In the genomic region with DNA sequence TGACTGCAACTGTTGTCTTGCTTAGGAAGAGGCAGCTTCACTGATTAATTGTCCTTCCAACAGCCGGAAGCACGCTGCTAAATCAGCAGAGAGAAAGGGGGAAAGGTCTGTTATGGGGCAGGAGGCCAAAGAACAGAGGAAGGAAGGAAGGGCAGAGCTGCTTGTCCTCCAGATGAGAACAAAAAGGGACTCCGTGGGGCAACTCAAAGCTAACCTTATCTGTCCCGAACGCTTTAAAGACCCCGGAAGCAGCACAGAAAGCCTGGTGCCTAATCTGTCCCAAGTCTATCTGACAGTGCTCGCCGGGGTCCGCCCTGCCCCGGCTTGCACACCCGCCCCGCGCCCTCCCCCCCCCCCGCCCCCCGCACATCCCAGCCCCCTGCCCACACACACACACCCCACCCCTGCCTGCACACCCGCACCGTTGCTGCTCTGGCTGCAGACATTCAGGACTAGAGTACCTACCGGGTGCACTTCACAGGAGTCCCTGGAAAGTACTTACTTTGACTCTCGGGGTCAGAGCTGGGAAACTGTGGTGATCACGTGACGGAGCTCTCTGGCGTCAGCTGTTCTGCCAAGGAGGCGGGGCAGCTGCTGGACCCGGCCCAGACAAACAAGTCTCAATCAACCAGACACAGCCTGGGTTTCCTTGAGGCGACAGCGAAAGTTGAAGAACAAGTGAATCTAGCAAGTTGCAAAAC, we compare ENCODE assay signal across 8 mouse cellular contexts. TPM values are rescaled to one million over a fixed set of nuclear protein-coding genes. Genes with fewer than 3 reads are reported as not detected.
DNase-seq lines count a peak whose midpoint lies in the region; ATAC-seq and TF ChIP-seq lines count a peak whose summit lies in the region.

Gene Tcn2 (minus strand): TSS at position 649 of the 701 bp plus-strand sequence.

- no peak within 1 kb of the TSS for H3K27ac ChIP-seq in forebrain, postnatal 0 days (ENCODE audit: low read depth, low read length)
- H3K27ac ChIP-seq in hindbrain, embryonic 11.5 days (ENCODE audit: low read depth, low read length) = no peak within 1 kb of the TSS

- H3K4me2 ChIP-seq in forebrain, postnatal 0 days (ENCODE audit: low read depth) = peak within 1 kb of the TSS; percentile 57
- H3K4me2 ChIP-seq in hindbrain, embryonic 11.5 days (replicated peaks; ENCODE audit: low read depth, low read length) = peak within 1 kb of the TSS; percentile 74

- peak within 1 kb of the TSS; percentile 62 for H3K4me3 ChIP-seq in G1E (ENCODE audit: low read depth, low read length)
- peak within 1 kb of the TSS; percentile 37 for H3K4me3 ChIP-seq in forebrain, postnatal 0 days (ENCODE audit: low read depth, low read length)
- peak within 1 kb of the TSS; percentile 39 for H3K4me3 ChIP-seq in hindbrain, embryonic 11.5 days (ENCODE audit: low read depth, low read length)

- H3K4me1 ChIP-seq in G1E (ENCODE audit: insufficient read depth, low read depth, low read length) = peaks cover 8% of the 10 kb centered on the region
- 0 out of 2 replicates have a peak, but pooled peaks cover 5% of the 10 kb centered on the region for H3K4me1 ChIP-seq in forebrain, postnatal 0 days (ENCODE audit: insufficient read depth)
- peaks cover 2% of the 10 kb centered on the region; the same call in 1 of the 2 replicates for H3K4me1 ChIP-seq in hindbrain, embryonic 11.5 days (replicated peaks; ENCODE audit: control insufficient read depth, insufficient read depth, low read length)

- peak; percentile 68 for ATAC-seq in G1E (ENCODE audit: extremely low read depth, insufficient number of reproducible peaks, low FRiP score, poor library complexity, severe bottlenecking)
- peak; percentile 63 for ATAC-seq in forebrain, postnatal 0 days
- ATAC-seq in hindbrain, embryonic 11.5 days (ENCODE audit: low FRiP score) = peak; percentile 86

- DNase-seq in G1E (ENCODE audit: low spot score) = peak; percentile 60
- peak; percentile 51 for DNase-seq in c-Kit-positive CD71-positive TER-119-positive erythroid progenitor cells, embryonic 14.5 days (ENCODE audit: low spot score)
- DNase-seq in forebrain, postnatal 0 days = peak; percentile 64
- peak; percentile 83 for DNase-seq in hindbrain, embryonic 11.5 days (ENCODE audit: low spot score)
- DNase-seq in layer of hippocampus, postnatal 10 days (ENCODE audit: low spot score in 2 of 2) = peak; percentile 69 to 80
- DNase-seq in lung, postnatal 10 days = peak; percentile 95
- DNase-seq in ovary, postnatal 14 days (ENCODE audit: low spot score) = peak; percentile 68
- peak; percentile 62 to 72 for DNase-seq in thymus, postnatal 36 days

- 0 out of 2 replicates have a peak within 1 kb of the TSS, but pooled peaks have one; percentile 22 for H3K9ac ChIP-seq in forebrain, postnatal 0 days
- H3K9ac ChIP-seq in hindbrain, embryonic 11.5 days (ENCODE audit: low read depth, low read length) = peak within 1 kb of the TSS; percentile 47

- H3K36me3 ChIP-seq in G1E (replicated peaks) = no peaks in the 10 kb centered on the region
- H3K36me3 ChIP-seq in forebrain, postnatal 0 days (ENCODE audit: insufficient read depth) = no peaks in the 10 kb centered on the region
- no peaks in the 10 kb centered on the region for H3K36me3 ChIP-seq in hindbrain, embryonic 11.5 days (ENCODE audit: control insufficient read depth, insufficient read depth, low read length)

- no peaks in the 10 kb centered on the region for H3K9me3 ChIP-seq in G1E (replicated peaks)
- H3K9me3 ChIP-seq in forebrain, postnatal 0 days (ENCODE audit: low read length) = no peaks in the 10 kb centered on the region
- H3K9me3 ChIP-seq in hindbrain, embryonic 11.5 days (ENCODE audit: control insufficient read depth, low read length) = no peaks in the 10 kb centered on the region

- WGBS in forebrain, postnatal 0 days = under 1% methylated on average over 21 of the region's 26 CpGs
- 1% methylated on average over 15 of the region's 26 CpGs for WGBS in hindbrain, embryonic 11.5 days

- H3K27me3 ChIP-seq in G1E (ENCODE audit: insufficient read depth, low read length) = peaks cover 14% of the 10 kb centered on the region
- no peaks in the 10 kb centered on the region for H3K27me3 ChIP-seq in forebrain, postnatal 0 days (ENCODE audit: insufficient read depth, low read length)
- H3K27me3 ChIP-seq in hindbrain, embryonic 11.5 days (ENCODE audit: control insufficient read depth, insufficient read depth, low read length) = no peaks in the 10 kb centered on the region

- TF ChIP-seq CTCF in G1E (IDR thresholded peaks at IDR 0.05; ENCODE audit: low read depth, low read length) = no peak
- TF ChIP-seq CTCF in forebrain, postnatal 0 days (IDR thresholded peaks at IDR 0.05; ENCODE audit: low read depth) = no peak

RNA-seq across cellular contexts. Expression of gene Tcn2, which starts in this region (rescaled TPM):
- total RNA-seq in G1E (2014; fragmentation: Nextera tagmentation) (5.4 and 7.1 TPM in 2 replicates), G1E (2017) (9.2 and 10.3 TPM in 2 replicates)
- 0.22 and 0.36 TPM in 2 replicates for polyA plus RNA-seq in G1E (2012)
- total RNA-seq in forebrain, postnatal 0 days (2014; rRNA removed) = 20.3 and 20.9 TPM in 2 replicates
- polyA plus RNA-seq in forebrain, postnatal 0 days (2015; fragmentation: Nextera tagmentation; extraction: Ambion mirVana) = 23.2 and 24.1 TPM in 2 replicates
- 32.8 and 38.8 TPM in 2 replicates for polyA plus RNA-seq in hindbrain, embryonic 11.5 days (2014; fragmentation: Nextera tagmentation; extraction: Ambion mirVana)
- 10 to 100 TPM; 13.2 to 16.2 TPM for total RNA-seq in layer of hippocampus, postnatal 10 days (2021)

Comparison
In these comparisons a context has a peak if more than half of its experiments do, and no peak if none do; other contexts are left out.
1. RNA of gene Tcn2 (polyA plus RNA-seq): 32.8 to 38.8 TPM in hindbrain, embryonic 11.5 days and 23.2 to 24.1 TPM in forebrain, postnatal 0 days; 0.22 to 0.36 TPM in G1E; every median in the first group is over 10 times any median in the second.
2. Peak in every context shown above with its lines, with median percentiles within 50 percentile points of each other: ATAC-seq, DNase-seq and H3K4me3 ChIP-seq.